Mouse (Mus musculus) liver, embryonic 16.5 days (tissue): Measurements from ENCODE around the gene Frrs1. TPM values are rescaled to one million over a fixed set of nuclear protein-coding genes. Genes with fewer than 3 reads are reported as not detected.

Source experiments
- ATAC-seq: fragments of 200-750 bp; cut with Nextera tagmentation; 2 replicates; pipeline ENCODE4 v1.8.0; 2017; ENCODE audit warnings: low read depth, mild to moderate bottlenecking, moderate number of reproducible peaks, moderate library complexity
- H3K27ac ChIP-seq: fragments of 300-500 bp; sonication (generic); 2 replicates; pipeline ENCODE4 v1.5.1; 2014; ENCODE audit warnings: mild to moderate bottlenecking, low read length
- H3K27me3 ChIP-seq: fragments of 300-500 bp; sonication (generic); 2 replicates; pipeline ENCODE4 v1.6.1; 2014; ENCODE audit warnings: low read depth, low read length, mixed read lengths; ENCODE audit not compliant: control insufficient read depth, insufficient read depth
- H3K36me3 ChIP-seq: fragments of 300-500 bp; sonication (generic); 2 replicates; pipeline ENCODE4 v1.6.1; 2014; ENCODE audit warnings: mild to moderate bottlenecking; ENCODE audit not compliant: control insufficient read depth, insufficient read depth
- H3K4me1 ChIP-seq: fragments of 300-500 bp; sonication (generic); 2 replicates; pipeline ENCODE4 v1.6.1; 2014; ENCODE audit warnings: low read depth, low read length, mixed read lengths; ENCODE audit not compliant: control insufficient read depth
- H3K4me2 ChIP-seq: fragments of 300-500 bp; sonication (generic); 2 replicates; pipeline ENCODE4 v1.6.1; 2014; ENCODE audit warnings: low read depth, low read length, mixed read lengths
- H3K4me3 ChIP-seq: fragments of 300-500 bp; sonication (generic); 2 replicates; pipeline ENCODE4 v1.5.1; 2014; ENCODE audit warnings: low read depth, mild to moderate bottlenecking, low read length
- H3K9ac ChIP-seq: fragments of 300-500 bp; sonication (generic); 2 replicates; pipeline ENCODE4 v1.6.1; 2014; ENCODE audit warnings: low read depth, low read length
- H3K9me3 ChIP-seq: fragments of 300-500 bp; sonication (generic); replicated peaks from 2 replicates; pipeline ENCODE4 v1.6.1; 2016; ENCODE audit warnings: low read length; ENCODE audit not compliant: control insufficient read depth
- WGBS: fragments of 180-500 bp; shearing (Covaris S2); extraction: QIAGEN DNeasy Blood & Tissue Kit; methylation state at CpG from one replicate; pipeline ENCODE4 v1.1.7; 2014; ENCODE audit not compliant: insufficient replicate concordance; 5-methylcytosine and 5-hydroxymethylcytosine counted together
- polyA plus RNA-seq: library from polyadenylated mRNA; unstranded; fragments of >200 nt; fragmentation: Nextera tagmentation; extraction: Ambion mirVana; gene quantifications from 2 replicates; pipeline ENCODE4 v1.2.1, GENCODE M21; 2015

The Frrs1 gene
- polyA plus RNA-seq, 1 experiment from 2014 or later = 51.8 TPM

DNA sequence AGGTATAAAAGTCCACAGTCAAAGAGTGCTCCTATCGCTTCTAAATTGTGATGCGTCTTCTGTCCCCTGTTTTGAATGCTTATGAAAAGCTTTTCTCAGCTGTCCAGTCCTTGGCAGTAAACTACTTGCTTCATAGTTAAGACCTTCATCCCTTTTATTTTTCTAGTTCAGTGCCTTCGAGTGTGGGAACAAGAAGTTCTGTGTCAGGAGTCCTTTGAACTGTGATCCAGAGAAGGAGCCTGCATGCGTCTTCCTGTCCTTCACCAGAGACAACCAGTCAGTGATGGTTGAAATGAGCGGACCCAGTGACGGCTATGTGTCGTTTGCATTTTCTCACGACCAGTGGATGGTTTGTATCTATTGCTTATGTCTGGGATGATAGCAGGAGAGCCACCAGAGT, 25.7 kb downstream of the Frrs1 start:
- no peaks in the 10 kb centered on the region for H3K27me3 ChIP-seq
- peaks cover 72% of the 10 kb centered on the region for H3K36me3 ChIP-seq
- H3K4me1 ChIP-seq = no peaks in the 10 kb centered on the region
- H3K27ac ChIP-seq = no peak overlapping the region
- H3K9me3 ChIP-seq = no peaks in the 10 kb centered on the region
- ATAC-seq = no peak
- 87% methylated on average over 8 of the region's 8 CpGs for WGBS
- no peak overlapping the region for H3K4me3 ChIP-seq
- no peak overlapping the region for H3K9ac ChIP-seq
- no peak overlapping the region for H3K4me2 ChIP-seq

DNA sequence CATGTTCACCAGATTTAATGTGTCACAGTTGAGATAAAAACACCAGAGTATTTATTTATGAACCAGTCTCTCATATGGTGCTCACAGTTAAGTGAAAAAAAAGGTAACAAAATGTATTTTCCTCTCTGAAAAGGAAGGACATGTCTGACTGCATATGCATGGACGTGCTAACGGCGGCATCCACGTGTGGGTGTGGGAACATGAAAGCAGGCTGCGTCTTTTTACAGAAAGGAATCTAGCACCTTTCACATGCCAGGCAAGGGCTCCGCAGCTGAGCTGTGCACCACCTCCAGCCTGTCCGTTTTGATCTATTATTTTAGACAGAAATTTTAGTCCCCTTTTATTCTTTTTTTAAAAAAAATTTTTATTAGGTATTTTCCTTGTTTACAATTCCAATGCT, 30.1 kb downstream of the Frrs1 start:
- H3K4me2 ChIP-seq = no peak overlapping the region
- H3K9ac ChIP-seq = no peak overlapping the region
- no peak overlapping the region for H3K4me3 ChIP-seq
- H3K36me3 ChIP-seq = peaks cover 57% of the 10 kb centered on the region
- no peaks in the 10 kb centered on the region for H3K9me3 ChIP-seq
- H3K27ac ChIP-seq = no peak overlapping the region
- WGBS = 83% methylated on average over 7 of the region's 7 CpGs
- no peaks in the 10 kb centered on the region for H3K4me1 ChIP-seq
- no peak for ATAC-seq
- H3K27me3 ChIP-seq = no peaks in the 10 kb centered on the region

DNA sequence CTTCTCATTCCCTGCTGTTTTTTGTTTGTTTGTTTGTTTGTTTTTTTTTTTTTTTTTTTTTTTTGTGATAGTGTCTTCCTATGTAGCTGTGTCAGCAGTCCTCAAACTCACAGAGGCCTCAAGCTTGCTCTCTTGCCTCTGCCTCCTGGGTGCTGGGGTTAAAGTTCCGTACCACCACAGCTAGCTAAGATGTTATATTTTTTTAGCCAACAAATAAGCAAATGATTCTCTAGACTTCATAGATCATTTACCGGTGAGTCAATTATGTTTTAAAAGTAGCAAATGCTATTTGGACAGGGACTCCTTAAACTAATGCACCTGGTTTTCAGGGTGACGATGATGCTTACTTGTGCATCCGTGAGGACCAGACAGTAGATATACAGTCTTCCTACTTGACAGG, 31.3 kb downstream of the Frrs1 start:
- Histone ChIP-seq H3K4me3 (no peak overlapping the region), H3K4me2 (no peak overlapping the region), H3K4me1 (no peaks in the 10 kb centered on the region), H3K27me3 (no peaks in the 10 kb centered on the region), H3K27ac (no peak overlapping the region), H3K9me3 (no peaks in the 10 kb centered on the region), H3K9ac (no peak overlapping the region), H3K36me3 (peaks cover 55% of the 10 kb centered on the region)
- WGBS = 90% methylated on average over 4 of the region's 4 CpGs
- no peak for ATAC-seq

DNA sequence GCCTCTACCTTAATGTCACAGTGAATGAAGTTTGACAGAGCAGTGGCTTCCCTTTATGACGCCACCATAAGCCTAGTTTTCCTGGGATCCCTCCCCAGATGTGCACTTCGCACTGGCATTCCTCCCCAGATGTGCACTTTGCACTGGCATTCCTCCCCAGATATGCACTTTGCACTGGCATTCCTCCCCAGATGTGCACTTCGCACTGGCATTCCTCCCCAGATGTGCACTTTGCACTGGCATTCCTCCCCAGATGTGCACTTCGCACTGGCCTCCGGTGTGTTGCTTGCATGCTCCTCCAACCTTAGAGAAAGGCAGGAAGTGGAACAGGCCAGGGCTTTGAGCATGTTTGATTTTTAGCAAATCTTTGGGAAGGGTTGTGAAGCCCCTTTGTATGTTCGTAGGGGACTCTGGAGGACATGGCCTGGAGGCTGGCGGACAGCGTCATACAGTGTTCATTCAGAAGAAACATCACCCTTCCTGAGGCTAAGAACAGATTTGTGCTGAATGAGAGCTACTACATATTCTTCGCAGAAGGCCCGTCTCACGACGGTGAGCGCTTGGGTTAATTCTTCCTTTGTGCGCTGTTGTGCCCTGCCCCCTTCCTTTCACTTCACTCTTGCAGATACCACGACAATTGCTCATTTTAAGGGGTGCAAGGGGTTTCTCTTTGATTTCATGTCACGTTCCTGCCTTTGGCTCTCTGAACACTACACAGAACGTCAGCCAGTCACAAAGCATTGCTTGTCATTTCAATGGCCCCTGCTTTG, 32.4 kb downstream of the Frrs1 start:
- H3K36me3 ChIP-seq = peaks cover 54% of the 10 kb centered on the region
- 91% methylated on average over 17 of the region's 17 CpGs for WGBS

DNA sequence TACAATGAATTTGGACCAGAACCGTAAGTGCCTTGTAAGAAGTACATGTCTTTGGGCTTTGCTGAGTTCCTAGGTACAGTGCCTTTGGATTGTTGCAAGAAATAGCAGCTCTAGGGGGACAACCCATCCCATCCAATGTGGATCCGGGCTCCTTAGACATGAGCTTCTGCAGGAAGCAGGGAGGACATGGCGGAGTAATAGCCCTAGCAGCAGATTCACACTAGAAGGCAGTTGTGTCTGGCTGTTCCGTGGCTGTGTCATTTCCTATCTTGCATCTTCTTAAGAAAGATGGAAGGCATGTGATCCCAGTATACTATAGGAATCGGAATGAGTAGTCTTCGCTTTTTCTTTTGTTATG, 32.9 kb downstream of the Frrs1 start:
- Histone ChIP-seq H3K36me3 (peaks cover 55% of the 10 kb centered on the region), H3K9me3 (no peaks in the 10 kb centered on the region), H3K4me1 (no peaks in the 10 kb centered on the region), H3K27ac (no peak overlapping the region), H3K9ac (no peak overlapping the region), H3K27me3 (no peaks in the 10 kb centered on the region), H3K4me2 (no peak overlapping the region), H3K4me3 (no peak overlapping the region)
- ATAC-seq = no peak
- WGBS = 91% methylated on average over 6 of the region's 6 CpGs

More for the DNA sequence above, 32.4 kb downstream of the Frrs1 start:
- Histone ChIP-seq H3K4me2 (no peak overlapping the region), H3K9me3 (no peaks in the 10 kb centered on the region), H3K27ac (no peak overlapping the region), H3K9ac (no peak overlapping the region), H3K4me1 (no peaks in the 10 kb centered on the region), H3K4me3 (no peak overlapping the region), H3K27me3 (no peaks in the 10 kb centered on the region)
- no peak for ATAC-seq

DNA sequence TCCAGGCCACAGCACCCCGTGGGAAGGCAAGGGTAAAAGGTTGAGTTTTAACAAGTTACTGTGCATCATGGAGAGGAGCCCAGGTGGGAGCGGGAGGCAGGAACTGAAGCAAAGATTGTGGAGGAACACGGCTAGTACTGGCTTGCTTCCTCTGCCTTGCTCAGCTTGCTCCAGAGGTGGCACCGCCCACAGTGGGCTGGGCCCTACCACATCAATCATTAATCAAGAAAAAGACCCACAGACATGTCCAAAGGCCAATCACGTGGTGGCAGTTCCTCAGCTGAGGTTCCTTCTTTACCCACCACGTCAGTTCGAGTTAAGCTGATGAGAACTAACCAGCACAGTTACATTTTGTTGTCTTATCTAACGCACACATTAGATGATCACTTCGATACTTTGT, 33.6 kb downstream of the Frrs1 start:
- Histone ChIP-seq H3K4me3 (no peak overlapping the region), H3K36me3 (peaks cover 58% of the 10 kb centered on the region), H3K9ac (no peak overlapping the region), H3K27ac (no peak overlapping the region), H3K27me3 (no peaks in the 10 kb centered on the region), H3K4me2 (no peak overlapping the region), H3K4me1 (no peaks in the 10 kb centered on the region), H3K9me3 (no peaks in the 10 kb centered on the region)
- 50% methylated on average over 9 of the region's 9 CpGs for WGBS
- ATAC-seq = peak; percentile 83

DNA sequence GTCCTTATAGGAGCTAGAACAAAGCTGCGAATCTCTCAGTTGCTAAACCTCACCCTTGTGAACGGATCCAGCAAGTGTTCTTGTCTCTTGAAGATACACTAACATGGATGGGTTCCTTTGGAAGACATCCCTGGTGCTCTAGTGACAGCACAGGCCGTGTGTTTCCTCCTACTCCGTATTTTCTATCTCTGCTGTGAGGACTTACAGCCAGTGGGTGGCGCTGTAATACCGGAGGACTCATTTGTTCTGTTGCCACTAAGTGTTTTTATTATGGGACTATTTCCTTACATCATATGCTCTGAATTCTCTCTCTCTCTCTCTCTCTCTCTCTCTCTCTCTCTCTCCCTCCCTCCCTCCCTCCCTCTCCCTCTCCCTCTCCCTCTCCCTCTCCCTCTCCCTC, 44.9 kb downstream of the Frrs1 start:
- no peaks in the 10 kb centered on the region for H3K9me3 ChIP-seq
- no peak overlapping the region for H3K4me2 ChIP-seq
- H3K9ac ChIP-seq = no peak overlapping the region
- H3K4me3 ChIP-seq = no peak overlapping the region
- no peaks in the 10 kb centered on the region for H3K27me3 ChIP-seq
- WGBS = 43% methylated on average over 6 of the region's 6 CpGs
- no peak for ATAC-seq
- no peaks in the 10 kb centered on the region for H3K4me1 ChIP-seq
- H3K36me3 ChIP-seq = peaks cover 38% of the 10 kb centered on the region
- no peak overlapping the region for H3K27ac ChIP-seq

DNA sequence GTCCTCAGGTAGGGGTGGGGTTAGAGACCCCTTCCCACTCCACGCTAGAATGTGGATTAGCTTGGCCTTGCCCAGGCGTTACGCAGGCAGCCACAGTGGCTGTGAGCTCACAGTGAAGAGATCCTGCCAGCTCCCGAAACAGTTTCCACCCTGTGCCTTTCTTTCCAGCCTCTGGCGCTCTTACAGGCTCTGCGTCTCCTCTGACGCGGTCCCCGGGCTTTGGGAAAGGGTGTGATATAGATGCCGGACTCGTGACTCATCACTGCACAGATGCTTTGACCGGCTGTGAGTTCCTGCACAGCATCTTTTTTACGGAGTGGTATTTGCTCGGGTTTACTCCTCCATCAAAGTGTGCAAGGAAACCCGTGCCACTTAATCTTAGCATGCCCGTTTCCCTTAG, 46.6 kb downstream of the Frrs1 start:
- WGBS = 90% methylated on average over 16 of the region's 16 CpGs
- no peak overlapping the region for H3K4me2 ChIP-seq
- peaks cover 26% of the 10 kb centered on the region for H3K36me3 ChIP-seq
- no peaks in the 10 kb centered on the region for H3K27me3 ChIP-seq
- no peak for ATAC-seq
- no peak overlapping the region for H3K9ac ChIP-seq
- no peaks in the 10 kb centered on the region for H3K4me1 ChIP-seq
- no peak overlapping the region for H3K27ac ChIP-seq
- no peaks in the 10 kb centered on the region for H3K9me3 ChIP-seq
- no peak overlapping the region for H3K4me3 ChIP-seq

DNA sequence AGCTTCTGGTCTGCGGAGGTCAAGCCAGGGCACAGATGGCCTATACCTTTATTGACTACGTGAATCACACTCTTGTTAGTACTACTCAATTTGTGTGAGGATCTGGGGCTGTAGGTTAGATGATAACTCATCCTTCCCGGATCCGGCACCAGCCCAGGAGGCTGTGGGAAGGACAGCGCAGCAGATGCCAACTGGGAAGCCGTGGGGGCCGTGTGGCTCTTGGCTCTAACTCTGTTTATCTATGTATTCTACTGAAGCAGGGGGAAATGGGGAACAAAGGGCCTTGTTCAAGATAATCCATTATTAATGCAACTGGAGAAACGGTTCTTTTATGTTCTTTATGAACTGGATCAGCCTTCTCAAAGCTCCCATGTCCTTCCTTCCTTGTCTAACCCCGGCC, 47.3 kb downstream of the Frrs1 start:
- H3K9me3 ChIP-seq = no peaks in the 10 kb centered on the region
- peaks cover 20% of the 10 kb centered on the region for H3K36me3 ChIP-seq
- H3K27me3 ChIP-seq = no peaks in the 10 kb centered on the region
- no peak for ATAC-seq
- 88% methylated on average over 9 of the region's 9 CpGs for WGBS
- no peak overlapping the region for H3K27ac ChIP-seq
- H3K4me1 ChIP-seq = no peaks in the 10 kb centered on the region
- no peak overlapping the region for H3K4me3 ChIP-seq
- no peak overlapping the region for H3K4me2 ChIP-seq
- H3K9ac ChIP-seq = no peak overlapping the region
